Mouse (Mus musculus): Measurements from ENCODE around the gene Pomgnt2. TPM values are rescaled to one million over a fixed set of nuclear protein-coding genes. Genes with fewer than 3 reads are reported as not detected.

The Pomgnt2 gene
- polyA plus RNA-seq (2015; fragmentation: Nextera tagmentation; extraction: Ambion mirVana) = 15.2 and 16.0 TPM in 2 replicates

DNA sequence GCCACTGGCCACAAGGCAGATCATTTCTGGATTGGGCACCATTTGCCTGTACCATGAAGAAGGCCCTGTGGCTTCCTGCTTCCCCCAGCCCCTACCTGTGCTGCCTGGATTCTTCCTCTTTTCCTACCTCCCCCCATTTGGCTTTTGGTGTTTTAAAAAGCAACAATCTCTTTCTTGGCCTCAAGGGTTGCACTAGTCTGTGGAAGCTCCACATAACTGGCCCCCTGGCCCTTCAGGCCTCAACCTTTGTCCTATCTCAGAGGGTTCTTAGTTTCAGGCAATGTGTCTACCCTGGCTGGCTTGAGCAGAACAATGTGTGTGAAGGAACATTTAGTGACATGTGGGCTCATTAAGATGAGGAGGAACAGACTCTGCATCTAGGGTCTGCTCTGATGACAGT is at the start of gene Pomgnt2:
TSS of gene Pomgnt2 (minus strand) at position 101 of the 400 bp plus-strand sequence.
- Histone ChIP-seq H3K4me3 (peak within 1 kb of the TSS; percentile 85), H3K9ac (no peak within 1 kb of the TSS), H3K27me3 (no peaks in the 10 kb centered on the region), H3K27ac (no peak within 1 kb of the TSS), H3K9me3 (no peaks in the 10 kb centered on the region; the same call in 1 of the 2 replicates), H3K4me1 (peaks cover 20% of the 10 kb centered on the region), H3K4me2 (replicated peaks) (peak within 1 kb of the TSS; percentile 94), H3K36me3 (no peaks in the 10 kb centered on the region)
- no peak for ATAC-seq (ENCODE audit: low FRiP score, low read depth)

DNA sequence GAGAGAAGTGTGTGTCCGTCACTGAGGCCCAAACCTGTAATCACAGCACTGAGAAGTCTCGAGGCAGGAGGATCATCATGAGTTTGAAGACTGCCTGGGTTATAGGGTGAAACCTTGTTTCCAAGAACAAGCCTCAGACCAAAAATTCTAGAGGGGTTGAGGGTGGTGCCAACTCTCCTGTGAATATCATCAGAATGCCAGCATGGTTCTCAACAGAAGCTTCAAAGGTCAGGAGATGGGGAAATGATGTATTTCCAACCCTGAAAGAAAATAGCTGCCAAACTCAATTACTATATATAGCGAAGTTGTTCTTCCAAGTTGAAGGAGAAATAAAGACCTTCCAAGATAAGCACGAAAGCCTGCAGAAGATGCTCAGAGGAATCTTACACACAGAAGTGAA is 42.9 kb upstream of the Pomgnt2 start:
- Histone ChIP-seq H3K4me1 (no peaks in the 10 kb centered on the region), H3K27ac (no peak overlapping the region), H3K27me3 (no peaks in the 10 kb centered on the region), H3K36me3 (no peaks in the 10 kb centered on the region), H3K9ac (no peak overlapping the region), H3K9me3 (no peaks in the 10 kb centered on the region), H3K4me3 (no peak overlapping the region), H3K4me2 (replicated peaks) (no peak overlapping the region)
- 79% methylated on average over 4 of the region's 4 CpGs for WGBS
- ATAC-seq (ENCODE audit: low FRiP score, low read depth) = no peak

DNA sequence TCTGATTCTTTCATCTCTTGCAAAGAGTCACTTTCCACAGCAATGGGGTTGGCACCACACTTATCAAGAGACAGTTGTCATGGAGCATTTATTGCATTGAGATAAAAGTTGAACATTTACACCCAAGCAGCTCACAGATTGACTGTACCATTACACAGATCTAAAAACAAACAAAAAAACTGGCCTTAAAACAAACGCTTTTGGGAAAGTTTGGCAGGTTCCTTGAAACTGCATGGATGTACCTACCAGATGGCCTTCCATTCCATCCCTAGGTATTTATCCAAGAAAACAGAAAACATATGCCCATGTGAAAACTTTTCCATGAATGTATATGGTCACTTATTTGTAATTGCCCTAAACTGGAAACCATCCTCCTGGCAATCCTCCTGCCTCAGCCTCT is 41.7 kb upstream of the Pomgnt2 start:
- Histone ChIP-seq H3K27ac (no peak overlapping the region), H3K36me3 (no peaks in the 10 kb centered on the region), H3K9ac (no peak overlapping the region), H3K27me3 (no peaks in the 10 kb centered on the region), H3K4me1 (no peaks in the 10 kb centered on the region), H3K9me3 (no peaks in the 10 kb centered on the region), H3K4me2 (replicated peaks) (no peak overlapping the region), H3K4me3 (no peak overlapping the region)
- 82% methylated on average over 1 of the region's 1 CpGs for WGBS
- no peak for ATAC-seq (ENCODE audit: low FRiP score, low read depth)

DNA sequence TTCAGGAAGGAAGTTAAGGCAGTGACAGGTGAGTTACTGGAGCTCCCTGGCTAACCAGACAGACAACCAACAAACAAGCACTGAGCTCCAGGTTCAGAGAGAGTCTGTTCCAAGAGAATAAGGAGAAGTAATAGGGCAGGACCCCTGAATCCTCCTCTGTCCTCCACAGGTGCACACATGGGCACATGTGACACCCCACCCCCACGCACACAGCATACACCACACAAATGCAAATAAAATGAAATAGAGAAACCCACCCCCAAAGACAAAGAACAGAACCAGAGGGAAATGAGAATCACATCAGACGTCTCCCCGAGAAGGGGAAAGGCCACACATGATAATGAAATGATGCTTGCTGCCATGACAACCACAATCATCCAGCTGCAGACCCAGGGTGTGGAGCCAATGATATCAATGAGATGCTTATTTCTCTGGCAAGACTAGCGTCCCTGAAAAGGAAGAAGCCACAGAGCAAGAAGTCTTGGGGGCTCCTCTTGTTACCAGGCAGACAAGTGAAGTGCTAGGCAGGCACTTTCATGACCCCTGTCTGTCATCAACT is 39.7 kb upstream of the Pomgnt2 start:
- WGBS = 62% methylated on average over 4 of the region's 4 CpGs
- Histone ChIP-seq H3K27ac (no peak overlapping the region), H3K36me3 (no peaks in the 10 kb centered on the region), H3K4me2 (replicated peaks) (no peak overlapping the region), H3K9me3 (no peaks in the 10 kb centered on the region), H3K9ac (no peak overlapping the region), H3K27me3 (no peaks in the 10 kb centered on the region), H3K4me1 (no peaks in the 10 kb centered on the region), H3K4me3 (no peak overlapping the region)
- no peak for ATAC-seq (ENCODE audit: low FRiP score, low read depth)

DNA sequence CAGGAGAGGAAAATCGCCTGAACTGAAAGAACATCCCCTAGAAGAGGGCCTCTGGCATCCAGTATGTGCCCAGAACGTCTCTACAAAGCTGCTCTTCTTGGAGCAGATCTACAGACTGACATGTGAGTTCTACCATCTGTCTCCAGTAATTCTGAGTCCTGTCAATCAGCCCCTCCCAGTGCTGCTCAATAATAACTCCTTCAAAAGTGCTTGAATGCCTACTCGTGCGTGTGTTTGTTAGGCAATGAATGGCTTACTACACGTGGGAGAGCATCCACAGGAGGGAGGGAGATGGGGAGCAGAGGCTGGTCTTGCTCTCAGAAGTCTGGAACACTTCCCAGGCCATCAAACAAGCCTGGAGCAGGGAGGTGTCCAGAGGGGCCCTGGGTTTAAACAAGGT is 38.9 kb upstream of the Pomgnt2 start:
- no peaks in the 10 kb centered on the region for H3K27me3 ChIP-seq
- no peak overlapping the region for H3K9ac ChIP-seq
- no peak for ATAC-seq (ENCODE audit: low FRiP score, low read depth)
- no peak overlapping the region for H3K4me3 ChIP-seq
- H3K4me1 ChIP-seq = no peaks in the 10 kb centered on the region
- no peak overlapping the region for H3K27ac ChIP-seq
- 49% methylated on average over 5 of the region's 5 CpGs for WGBS
- H3K36me3 ChIP-seq = no peaks in the 10 kb centered on the region
- H3K4me2 ChIP-seq (replicated peaks) = no peak overlapping the region
- H3K9me3 ChIP-seq = no peaks in the 10 kb centered on the region

DNA sequence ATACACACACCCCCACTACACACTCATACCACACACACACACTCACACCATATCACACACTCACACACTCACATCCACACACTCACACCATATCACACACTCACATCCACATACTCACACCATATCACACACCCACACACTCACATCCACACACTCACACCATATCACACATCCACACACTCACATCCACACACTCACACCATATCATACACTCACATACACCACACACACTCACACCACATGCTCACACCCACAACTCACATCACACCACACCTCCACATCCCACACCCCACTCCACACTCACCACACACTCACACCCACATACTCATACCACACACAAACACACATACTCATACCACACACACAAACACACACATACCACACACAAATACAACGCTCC is 38.0 kb upstream of the Pomgnt2 start:
- Histone ChIP-seq H3K27ac (no peak overlapping the region), H3K27me3 (no peaks in the 10 kb centered on the region), H3K4me1 (no peaks in the 10 kb centered on the region), H3K9ac (no peak overlapping the region), H3K4me2 (replicated peaks) (no peak overlapping the region), H3K36me3 (no peaks in the 10 kb centered on the region), H3K4me3 (no peak overlapping the region), H3K9me3 (no peaks in the 10 kb centered on the region)
- no peak for ATAC-seq (ENCODE audit: low FRiP score, low read depth)
- 90% methylated on average over 1 of the region's 1 CpGs for WGBS

DNA sequence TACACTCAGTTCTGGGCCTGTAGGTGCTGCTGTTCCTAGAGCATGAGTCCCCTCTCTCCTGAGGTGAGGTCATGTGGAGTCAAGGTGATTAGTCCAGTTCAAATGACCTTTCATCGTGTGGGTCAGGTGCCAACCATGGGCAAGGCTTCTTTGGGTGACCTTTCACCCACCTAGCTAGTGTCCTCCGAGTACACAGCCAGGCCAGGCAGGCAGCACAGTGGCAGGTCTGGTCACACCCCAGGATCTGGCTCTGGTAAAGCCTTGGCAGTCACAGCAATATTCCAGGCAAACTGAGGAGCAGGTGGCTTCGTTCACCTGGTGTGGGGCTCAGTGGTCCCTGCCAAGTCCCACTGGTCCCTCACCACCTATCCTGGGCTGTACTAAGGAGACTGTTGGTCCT is 35.2 kb upstream of the Pomgnt2 start:
- WGBS = 75% methylated on average over 3 of the region's 3 CpGs

DNA sequence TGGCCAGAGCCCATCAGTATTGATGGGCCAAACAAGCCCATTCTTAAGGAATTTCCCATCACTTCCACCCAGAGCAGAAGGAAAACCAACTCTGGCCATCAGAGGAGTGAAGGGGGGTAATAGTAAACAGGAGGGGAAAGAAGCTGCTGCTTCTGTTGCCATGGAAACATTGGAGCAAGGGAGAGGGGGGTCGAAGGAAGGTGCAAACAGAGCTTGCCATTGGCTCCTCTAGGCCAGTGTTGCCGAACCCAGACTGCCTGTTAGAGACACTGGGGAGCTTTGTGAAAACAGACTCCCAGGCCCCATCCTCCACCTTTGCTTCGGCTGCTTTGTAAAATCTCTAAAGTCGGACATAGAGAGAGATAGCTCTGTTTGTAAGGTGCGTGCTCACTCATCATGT is 33.8 kb upstream of the Pomgnt2 start:
- no peaks in the 10 kb centered on the region for H3K27me3 ChIP-seq
- H3K4me1 ChIP-seq = peaks cover 28% of the 10 kb centered on the region
- H3K9me3 ChIP-seq = no peaks in the 10 kb centered on the region
- H3K4me3 ChIP-seq = no peak overlapping the region
- H3K4me2 ChIP-seq (replicated peaks) = no peak overlapping the region
- WGBS = 47% methylated on average over 5 of the region's 5 CpGs
- no peak overlapping the region for H3K27ac ChIP-seq
- no peaks in the 10 kb centered on the region for H3K36me3 ChIP-seq
- no peak overlapping the region for H3K9ac ChIP-seq
- ATAC-seq (ENCODE audit: low FRiP score, low read depth) = no peak

More for the DNA sequence above, 35.2 kb upstream of the Pomgnt2 start:
- H3K4me1 ChIP-seq = peaks cover 14% of the 10 kb centered on the region
- H3K27ac ChIP-seq = no peak overlapping the region
- H3K9me3 ChIP-seq = no peaks in the 10 kb centered on the region
- ATAC-seq (ENCODE audit: low FRiP score, low read depth) = no peak
- H3K36me3 ChIP-seq = no peaks in the 10 kb centered on the region
- H3K27me3 ChIP-seq = no peaks in the 10 kb centered on the region
- no peak overlapping the region for H3K9ac ChIP-seq
- H3K4me3 ChIP-seq = no peak overlapping the region
- no peak overlapping the region for H3K4me2 ChIP-seq (replicated peaks)

DNA sequence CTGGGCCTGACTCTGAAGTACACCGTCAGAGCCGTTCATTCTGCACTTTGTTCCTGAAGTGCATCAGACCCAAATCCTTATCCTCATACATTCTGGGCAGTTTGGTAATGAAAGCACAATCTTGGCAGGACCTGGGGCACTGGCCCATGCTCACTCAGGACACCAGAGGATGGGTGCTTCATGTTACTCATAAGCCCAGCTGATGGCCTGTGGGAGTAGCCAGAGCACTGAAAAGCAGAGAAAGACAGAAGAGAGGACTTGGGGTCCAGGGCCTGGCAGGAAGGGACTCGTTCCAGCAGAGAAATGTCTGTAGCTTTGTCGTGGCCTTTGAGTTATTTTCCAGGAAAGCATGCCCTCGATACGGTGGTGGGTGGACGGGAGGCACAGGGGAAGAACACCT is 32.9 kb upstream of the Pomgnt2 start:
- H3K9me3 ChIP-seq = no peaks in the 10 kb centered on the region
- H3K4me2 ChIP-seq (replicated peaks) = no peak overlapping the region
- no peak overlapping the region for H3K27ac ChIP-seq
- no peaks in the 10 kb centered on the region for H3K36me3 ChIP-seq
- H3K27me3 ChIP-seq = no peaks in the 10 kb centered on the region
- H3K9ac ChIP-seq = no peak overlapping the region
- H3K4me1 ChIP-seq = peaks cover 30% of the 10 kb centered on the region
- no peak for ATAC-seq (ENCODE audit: low FRiP score, low read depth)
- 90% methylated on average over 7 of the region's 7 CpGs for WGBS
- H3K4me3 ChIP-seq = no peak overlapping the region

DNA sequence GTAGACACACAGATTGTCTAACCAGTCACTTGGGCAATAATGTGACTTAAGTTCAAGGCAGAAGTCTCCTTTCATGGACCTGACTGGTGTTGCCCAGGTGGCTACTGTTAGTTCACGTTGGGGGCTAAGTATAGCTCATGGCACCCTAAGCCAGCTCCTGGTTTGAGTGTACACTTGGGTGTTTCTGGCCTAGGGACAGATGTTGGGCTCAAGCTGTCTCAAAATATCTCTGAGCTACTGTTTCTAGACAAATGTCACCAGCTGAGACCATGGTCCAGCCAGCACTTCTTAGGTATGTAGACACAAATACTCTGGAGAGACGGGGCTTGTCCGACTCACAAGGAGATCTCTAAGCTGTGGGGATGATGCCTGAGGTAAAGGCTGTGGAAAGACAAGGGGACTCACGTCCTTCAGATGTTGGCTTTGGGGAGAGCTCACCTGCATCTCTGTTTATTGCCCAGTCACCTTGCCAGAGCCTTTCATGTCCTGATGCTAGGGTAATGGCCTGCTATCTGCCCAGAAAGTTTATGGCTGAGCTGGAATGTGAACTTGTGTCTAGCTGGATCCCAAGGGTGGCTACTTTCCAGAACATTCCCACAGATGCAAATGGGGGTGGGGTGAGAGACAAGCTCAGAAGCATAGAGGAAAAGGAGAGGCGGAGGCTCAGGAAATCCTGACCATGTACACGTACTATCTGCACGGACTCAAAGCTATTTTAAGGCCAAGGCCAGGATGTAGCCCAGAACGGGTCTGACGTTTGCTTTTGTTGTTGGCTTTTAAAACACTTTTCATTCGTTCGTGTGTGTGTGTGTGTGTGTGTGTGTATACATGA is 31.2 kb upstream of the Pomgnt2 start:
- H3K36me3 ChIP-seq = no peaks in the 10 kb centered on the region
- no peaks in the 10 kb centered on the region for H3K9me3 ChIP-seq
- no peak overlapping the region for H3K9ac ChIP-seq
- H3K4me3 ChIP-seq = no peak overlapping the region
- H3K4me2 ChIP-seq (replicated peaks) = no peak overlapping the region
- no peaks in the 10 kb centered on the region for H3K27me3 ChIP-seq
- ATAC-seq (ENCODE audit: low FRiP score, low read depth) = no peak
- WGBS = 71% methylated on average over 11 of the region's 11 CpGs
- H3K4me1 ChIP-seq = peaks cover 30% of the 10 kb centered on the region
- H3K27ac ChIP-seq = no peak overlapping the region; the same call in 1 of the 2 replicates

DNA sequence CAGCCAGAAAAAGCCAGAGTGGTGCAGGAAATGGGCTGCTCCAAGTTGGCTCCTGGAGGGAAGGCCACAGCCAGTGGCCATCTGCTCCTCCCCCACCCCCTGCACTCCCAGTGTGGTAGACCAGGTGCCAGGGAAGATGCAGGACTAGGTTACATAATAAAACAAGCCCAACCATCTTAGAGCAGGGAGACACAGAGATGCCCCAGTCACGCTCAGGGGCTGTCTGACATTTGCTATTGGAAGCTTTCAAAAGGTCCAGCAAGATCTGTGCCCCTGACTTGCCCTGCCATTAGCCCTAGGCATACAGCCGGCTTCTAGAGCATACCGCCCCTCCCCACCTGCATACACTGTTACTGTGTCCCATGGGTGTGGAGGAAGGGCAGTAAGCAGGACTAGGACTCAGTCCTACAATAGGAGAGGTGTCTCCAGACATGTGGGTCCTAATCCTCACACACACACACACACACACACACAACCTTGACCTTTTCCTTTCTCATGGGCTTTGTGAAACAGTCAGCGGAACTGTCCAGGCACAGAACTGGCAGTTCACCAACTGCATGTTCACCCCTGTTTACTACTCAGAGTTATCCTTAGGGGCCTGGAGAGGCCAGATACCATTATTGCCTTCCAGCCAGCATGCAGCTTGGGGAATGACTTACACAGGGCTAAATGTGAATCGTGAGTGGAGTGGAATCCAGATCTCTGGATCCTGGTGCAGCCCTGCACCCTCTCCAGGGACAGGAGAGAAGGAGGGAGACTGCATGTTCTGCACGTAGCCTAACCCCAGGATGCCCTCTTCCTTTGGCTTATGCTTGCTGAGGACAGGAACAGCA is 30.4 kb upstream of the Pomgnt2 start:
- no peak for ATAC-seq (ENCODE audit: low FRiP score, low read depth)
- H3K4me3 ChIP-seq = no peak overlapping the region
- peaks cover 30% of the 10 kb centered on the region for H3K4me1 ChIP-seq
- no peaks in the 10 kb centered on the region for H3K9me3 ChIP-seq
- no peaks in the 10 kb centered on the region for H3K36me3 ChIP-seq
- no peak overlapping the region for H3K9ac ChIP-seq
- no peaks in the 10 kb centered on the region for H3K27me3 ChIP-seq
- 59% methylated on average over 6 of the region's 6 CpGs for WGBS
- H3K27ac ChIP-seq = no peak overlapping the region; the same call in 1 of the 2 replicates
- H3K4me2 ChIP-seq (replicated peaks) = no peak overlapping the region
